Mouse (Mus musculus) testis, adult 2 months (tissue): ENCODE results near the gene Dhtkd1.

Experiments used
- CTCF ChIP-seq: fragments of 200-500 bp; IDR thresholded peaks from 2 replicates; pipeline ENCODE4 v1.5.1; 2012; ENCODE audit warnings: low read depth, mild to moderate bottlenecking, inconsistent platforms, low read length, moderate library complexity; ENCODE audit not compliant: control insufficient read depth, insufficient read depth, insufficient replicate concordance
- POLR2A ChIP-seq: fragments of 200-500 bp; IDR thresholded peaks from 2 replicates; pipeline ENCODE4 v1.6.1; 2012; ENCODE audit warnings: low read depth, mild to moderate bottlenecking, inconsistent platforms, low read length, moderate library complexity; ENCODE audit not compliant: control insufficient read depth

DNA sequence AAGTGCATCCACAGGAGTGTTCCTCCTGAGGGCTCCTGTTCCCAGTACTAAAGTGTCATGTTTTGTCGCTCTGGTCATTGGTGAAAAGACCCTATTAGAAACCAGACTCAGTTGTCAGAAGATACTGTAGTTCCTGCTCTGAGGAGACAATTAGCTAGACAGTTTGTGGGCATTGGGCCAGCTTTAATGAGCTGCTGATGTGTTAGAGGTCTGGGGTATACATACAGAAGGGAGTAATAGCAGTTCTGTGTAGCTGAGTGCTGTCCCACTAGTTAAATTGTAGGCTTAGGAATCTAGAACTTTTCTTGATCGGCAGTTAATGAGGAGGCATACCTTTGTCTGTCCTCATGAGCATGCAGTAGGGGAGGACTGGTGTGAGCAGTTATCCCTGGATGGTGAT, 19.7 kb upstream of the Dhtkd1 start:
- no peak for TF ChIP-seq POLR2A
- no peak for TF ChIP-seq CTCF
